Mouse (Mus musculus) forebrain, embryonic 15.5 days (tissue): ENCODE results near the gene Olfr97. TPM values are rescaled to one million over a fixed set of nuclear protein-coding genes. Genes with fewer than 3 reads are reported as not detected.

Experiments
- ATAC-seq: fragments of 200-750 bp; cut with Nextera tagmentation; replicated peaks from 2 replicates; pipeline ENCODE4 v1.8.0; 2017; ENCODE audit warnings: mild to moderate bottlenecking, moderate TSS enrichment, moderate library complexity
- H3K27ac ChIP-seq: fragments of 300-500 bp; sonication (generic); replicated peaks from 2 replicates; pipeline ENCODE4 v1.5.1; 2015; ENCODE audit warnings: mild to moderate bottlenecking, inconsistent platforms
- H3K27me3 ChIP-seq: fragments of 300-500 bp; sonication (generic); 2 replicates; pipeline ENCODE4 v1.6.1; 2015; ENCODE audit warnings: inconsistent platforms
- H3K36me3 ChIP-seq: fragments of 300-500 bp; sonication (generic); 2 replicates; pipeline ENCODE4 v1.6.1; 2015; ENCODE audit warnings: mild to moderate bottlenecking, inconsistent platforms
- H3K4me1 ChIP-seq: fragments of 300-500 bp; sonication (generic); 2 replicates; pipeline ENCODE4 v1.6.1; 2015; ENCODE audit warnings: inconsistent platforms
- H3K4me2 ChIP-seq: fragments of 300-500 bp; sonication (generic); replicated peaks from 2 replicates; pipeline ENCODE4 v1.6.1; 2015; ENCODE audit warnings: mild to moderate bottlenecking, inconsistent platforms
- H3K4me3 ChIP-seq: fragments of 300-500 bp; sonication (generic); 2 replicates; pipeline ENCODE4 v1.5.1; 2015; ENCODE audit warnings: mild to moderate bottlenecking, inconsistent platforms
- H3K9ac ChIP-seq: fragments of 300-500 bp; sonication (generic); replicated peaks from 2 replicates; pipeline ENCODE4 v1.6.1; 2015; ENCODE audit warnings: mild to moderate bottlenecking, inconsistent platforms
- H3K9me3 ChIP-seq: fragments of 300-500 bp; sonication (generic); 2 replicates; pipeline ENCODE4 v1.6.1; 2016; ENCODE audit warnings: inconsistent platforms
- WGBS: fragments of 180-500 bp; shearing (Covaris S2); methylation state at CpG from one replicate; pipeline ENCODE4 v1.1.7; 2015; ENCODE audit warnings: mixed read lengths; 5-methylcytosine and 5-hydroxymethylcytosine counted together
- polyA plus RNA-seq: library from polyadenylated mRNA; unstranded; fragments of >200 nt; fragmentation: Nextera tagmentation; extraction: Ambion mirVana; gene quantifications from 2 replicates; pipeline ENCODE4 v1.2.1, GENCODE M21; 2015

Gene Olfr97
- polyA plus RNA-seq, 1 experiment from 2014 or later = not detected

DNA sequence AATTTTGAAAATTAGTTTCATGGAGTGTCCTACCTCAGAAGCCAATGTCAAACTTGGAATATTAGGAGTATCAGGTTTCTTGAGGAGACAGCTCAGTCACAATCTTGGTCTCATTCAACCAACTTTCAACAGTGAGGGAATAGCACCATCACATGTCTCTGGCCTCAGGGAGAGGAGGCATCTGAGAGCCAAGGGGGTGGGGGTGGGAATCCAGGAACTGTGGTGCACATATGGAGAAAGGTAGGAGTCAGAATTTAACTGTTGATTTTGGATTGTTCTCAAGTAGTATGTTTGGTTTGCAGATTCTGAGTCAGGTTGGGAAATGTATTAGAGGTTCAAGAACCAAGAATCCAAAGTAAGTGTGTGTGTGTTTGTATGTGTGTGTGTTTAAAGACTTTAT, 44.1 kb downstream of the Olfr97 start:
- peaks cover 27% of the 10 kb centered on the region for H3K27me3 ChIP-seq
- no peaks in the 10 kb centered on the region for H3K9me3 ChIP-seq
- no peak overlapping the region for H3K4me2 ChIP-seq
- H3K4me1 ChIP-seq = peaks cover 9% of the 10 kb centered on the region
- H3K36me3 ChIP-seq = no peaks in the 10 kb centered on the region
- no peak overlapping the region for H3K9ac ChIP-seq
- H3K4me3 ChIP-seq = no peak overlapping the region
- no peak overlapping the region for H3K27ac ChIP-seq
- ATAC-seq = no peak

DNA sequence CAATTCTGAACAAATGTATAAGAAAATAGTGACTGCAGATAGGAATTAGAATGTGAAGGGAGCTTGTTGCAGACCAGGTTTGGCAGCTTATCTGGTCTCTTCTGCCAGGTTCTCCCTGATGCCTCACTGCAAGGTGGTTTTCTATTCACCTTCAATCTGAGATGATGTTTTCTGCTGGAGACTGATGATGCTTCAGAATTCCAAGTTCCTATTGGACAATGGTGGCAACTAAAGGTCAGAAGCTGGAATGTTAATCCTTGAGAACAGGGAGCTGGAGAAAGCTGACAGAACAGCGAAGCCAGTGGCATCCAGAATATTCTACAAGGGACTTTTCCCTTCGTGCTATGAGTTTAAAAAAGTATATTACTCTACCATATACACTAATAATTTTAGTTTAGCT, 46.4 kb downstream of the Olfr97 start:
- Histone ChIP-seq H3K9ac (no peak overlapping the region), H3K9me3 (no peaks in the 10 kb centered on the region), H3K27me3 (peaks cover 9% of the 10 kb centered on the region; the same call in 1 of the 2 replicates), H3K36me3 (no peaks in the 10 kb centered on the region), H3K4me2 (no peak overlapping the region), H3K27ac (no peak overlapping the region), H3K4me3 (no peak overlapping the region), H3K4me1 (no peaks in the 10 kb centered on the region)
- ATAC-seq = no peak
- 28% methylated on average over 2 of the region's 2 CpGs for WGBS

DNA sequence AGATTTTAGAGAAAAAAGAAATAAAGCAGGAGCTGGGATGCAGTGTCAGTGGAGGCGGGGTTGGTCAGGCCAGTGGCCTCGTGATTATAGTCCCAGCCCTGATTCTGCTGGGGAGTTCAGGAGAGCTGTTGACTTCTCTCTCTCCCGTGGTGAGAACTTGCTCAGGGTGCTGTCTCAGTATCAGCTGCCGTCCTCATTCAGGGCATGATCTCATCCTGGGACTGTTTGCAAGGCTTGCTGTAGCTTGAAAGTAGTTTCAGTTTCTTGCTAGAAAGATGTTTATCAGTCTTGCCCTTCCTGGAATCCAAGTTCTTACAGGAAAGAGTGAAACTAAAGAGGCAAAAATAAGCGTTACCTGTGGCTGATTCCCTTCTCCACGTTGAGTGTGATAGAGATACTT, 51.7 kb downstream of the Olfr97 start:
- H3K9ac ChIP-seq = no peak overlapping the region
- no peaks in the 10 kb centered on the region for H3K9me3 ChIP-seq
- WGBS = 57% methylated on average over 6 of the region's 6 CpGs
- ATAC-seq = no peak
- H3K27me3 ChIP-seq = no peaks in the 10 kb centered on the region
- no peak overlapping the region for H3K27ac ChIP-seq
- H3K4me1 ChIP-seq = no peaks in the 10 kb centered on the region
- H3K4me2 ChIP-seq = no peak overlapping the region
- no peak overlapping the region for H3K4me3 ChIP-seq
- no peaks in the 10 kb centered on the region for H3K36me3 ChIP-seq

Other genes starting within 250 kb of the Olfr97 start
- 2.0 TPM in 2 replicates for gene H2-M5, start 247.8 kb downstream of the Olfr97 start, polyA plus RNA-seq
- gene Zfp57, start 236.2 kb downstream of the Olfr97 start, polyA plus RNA-seq = 329 and 340 TPM in 2 replicates
- 1.9 and 2.4 TPM in 2 replicates for gene Mog, start 213.9 kb downstream of the Olfr97 start, polyA plus RNA-seq
- gene Gabbr1, start 191.4 kb downstream of the Olfr97 start, polyA plus RNA-seq = 50.9 and 53.1 TPM in 2 replicates
- gene Olfr90, start 148.8 kb downstream of the Olfr97 start, polyA plus RNA-seq = not detected in 2 replicates
- not detected in 2 replicates for gene Olfr91, start 139.1 kb downstream of the Olfr97 start, polyA plus RNA-seq
- gene Olfr92, start 117.2 kb downstream of the Olfr97 start, polyA plus RNA-seq = not detected in 2 replicates
- not detected in 2 replicates for gene Olfr93, start 75.8 kb downstream of the Olfr97 start, polyA plus RNA-seq
- not detected in 2 replicates for gene Ubd, start 43.4 kb downstream of the Olfr97 start, polyA plus RNA-seq
- not detected in 2 replicates for gene Olfr94, start 36.3 kb downstream of the Olfr97 start, polyA plus RNA-seq
- not detected in 2 replicates for gene Olfr95, start 24.2 kb downstream of the Olfr97 start, polyA plus RNA-seq
- not detected in 2 replicates for gene Olfr96, start 17.2 kb downstream of the Olfr97 start, polyA plus RNA-seq
- gene Olfr98, start 26.4 kb upstream of the Olfr97 start, polyA plus RNA-seq = not detected in 2 replicates
- 0.61 and 1.0 TPM in 2 replicates for gene H2-M3, start 32.9 kb upstream of the Olfr97 start, polyA plus RNA-seq
- not detected in 2 replicates for gene Olfr99, start 46.1 kb upstream of the Olfr97 start, polyA plus RNA-seq
- gene Olfr101, start 67.0 kb upstream of the Olfr97 start, polyA plus RNA-seq = not detected in 2 replicates
- not detected in 2 replicates for gene Olfr102, start 79.7 kb upstream of the Olfr97 start, polyA plus RNA-seq
- gene Olfr103, start 102.4 kb upstream of the Olfr97 start, polyA plus RNA-seq = not detected in 2 replicates
- not detected in 2 replicates for gene Olfr104-ps, start 122.3 kb upstream of the Olfr97 start, polyA plus RNA-seq
- gene Olfr105-ps, start 141.7 kb upstream of the Olfr97 start, polyA plus RNA-seq = not detected in 2 replicates
- gene Olfr106-ps, start 153.1 kb upstream of the Olfr97 start, polyA plus RNA-seq = not detected in 2 replicates
- gene Olfr107, start 161.9 kb upstream of the Olfr97 start, polyA plus RNA-seq = not detected in 2 replicates
- gene Olfr108, start 208.2 kb upstream of the Olfr97 start, polyA plus RNA-seq = not detected in 2 replicates
- gene Olfr109, start 221.6 kb upstream of the Olfr97 start, polyA plus RNA-seq = not detected in 2 replicates
- gene H2-M2, start 246.2 kb upstream of the Olfr97 start, polyA plus RNA-seq = not detected in 2 replicates